Mouse (Mus musculus) erythroid progenitor cell, adult 5-6 weeks (primary cell): ENCODE results near the gene Prelid3b. TPM values are rescaled to one million over a fixed set of nuclear protein-coding genes. Genes with fewer than 3 reads are reported as not detected.

ENCODE experiments used
- ATAC-seq: replicated peaks from 2 replicates; pipeline ENCODE4 v1.8.0; 2016; ENCODE audit warnings: moderate number of reproducible peaks, mild to moderate bottlenecking, moderate TSS enrichment, inconsistent platforms; ENCODE audit not compliant: poor library complexity, low FRiP score, severe bottlenecking
- total RNA-seq, 2 experiments: library from RNA; stranded (forward) in 1 of 2; stranded (reverse) in 1 of 2; fragments of 150-400 nt in 1 of 2; fragments of 186-747, 209-891 nt in 1 of 2; gene quantifications; 2 replicates each; pipeline versions ENCODE4 v1.2.3 to v1.2.4; 2015 to 2017; ENCODE audit warnings: low replicate concordance in 2 of 2

Gene Prelid3b
- total RNA-seq (2015; ENCODE audit: low replicate concordance) (43.6 and 51.5 TPM in 2 replicates), total RNA-seq (2017; ENCODE audit: low replicate concordance) (86.8 and 131 TPM in 2 replicates)

DNA sequence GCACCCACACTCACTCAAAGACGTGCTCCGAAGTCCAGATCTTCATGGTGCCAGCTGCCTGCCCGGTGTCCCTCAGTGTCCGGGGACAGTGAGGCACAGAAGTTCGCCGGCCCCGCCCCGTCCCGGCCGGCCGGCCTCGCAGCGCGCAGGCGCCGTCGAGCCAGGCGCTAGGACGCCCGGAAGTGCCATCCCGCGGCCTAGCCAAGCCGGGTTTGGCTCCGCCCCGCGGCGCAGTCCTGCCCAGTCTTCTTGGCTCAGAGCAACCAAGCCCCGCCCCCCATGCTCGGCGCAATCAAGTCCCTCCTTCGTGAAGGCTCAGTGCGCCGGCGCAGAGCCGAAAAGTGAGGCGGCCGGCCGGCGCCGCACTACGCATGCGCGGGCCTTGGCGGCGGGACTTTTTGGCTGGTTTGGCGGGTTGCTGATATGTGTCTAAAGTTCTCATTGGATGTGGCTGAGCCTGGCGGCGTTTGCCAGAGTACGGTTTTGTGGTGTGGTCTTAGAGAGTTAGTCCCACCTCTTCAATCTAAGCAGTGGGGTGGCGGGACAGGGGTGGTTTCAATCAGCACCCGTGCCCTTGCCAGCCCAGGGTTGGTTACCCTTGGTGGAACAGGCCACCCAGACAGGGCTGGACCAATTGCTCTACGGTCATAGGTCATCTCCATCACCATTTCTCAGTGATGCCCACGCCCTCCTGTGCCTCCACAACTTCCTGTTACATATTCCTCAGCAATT is at the start of gene Prelid3b:
TSS of gene Prelid3b (minus strand) at position 264 of the 732 bp plus-strand sequence.
- peak; percentile 86 for ATAC-seq

DNA sequence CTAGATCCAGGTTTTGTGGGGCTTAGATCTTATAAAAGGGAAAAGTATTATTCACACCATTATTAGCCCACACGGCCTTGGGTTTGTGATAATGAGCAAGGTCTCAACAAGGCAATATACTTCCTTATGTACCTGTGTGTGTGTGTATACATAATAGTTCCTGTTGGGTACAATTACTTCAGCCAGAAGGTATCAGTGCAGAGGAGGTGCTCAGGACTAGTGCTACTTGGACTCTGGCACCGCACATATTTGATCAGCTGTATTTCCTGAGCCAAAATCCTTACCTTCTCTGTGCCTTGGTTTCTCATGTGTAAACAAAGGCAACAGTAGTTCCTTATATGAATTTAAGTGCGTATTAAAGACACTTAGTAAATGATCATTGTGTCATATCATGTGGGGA is 49.3 kb upstream of the Prelid3b start:
- no peak for ATAC-seq

DNA sequence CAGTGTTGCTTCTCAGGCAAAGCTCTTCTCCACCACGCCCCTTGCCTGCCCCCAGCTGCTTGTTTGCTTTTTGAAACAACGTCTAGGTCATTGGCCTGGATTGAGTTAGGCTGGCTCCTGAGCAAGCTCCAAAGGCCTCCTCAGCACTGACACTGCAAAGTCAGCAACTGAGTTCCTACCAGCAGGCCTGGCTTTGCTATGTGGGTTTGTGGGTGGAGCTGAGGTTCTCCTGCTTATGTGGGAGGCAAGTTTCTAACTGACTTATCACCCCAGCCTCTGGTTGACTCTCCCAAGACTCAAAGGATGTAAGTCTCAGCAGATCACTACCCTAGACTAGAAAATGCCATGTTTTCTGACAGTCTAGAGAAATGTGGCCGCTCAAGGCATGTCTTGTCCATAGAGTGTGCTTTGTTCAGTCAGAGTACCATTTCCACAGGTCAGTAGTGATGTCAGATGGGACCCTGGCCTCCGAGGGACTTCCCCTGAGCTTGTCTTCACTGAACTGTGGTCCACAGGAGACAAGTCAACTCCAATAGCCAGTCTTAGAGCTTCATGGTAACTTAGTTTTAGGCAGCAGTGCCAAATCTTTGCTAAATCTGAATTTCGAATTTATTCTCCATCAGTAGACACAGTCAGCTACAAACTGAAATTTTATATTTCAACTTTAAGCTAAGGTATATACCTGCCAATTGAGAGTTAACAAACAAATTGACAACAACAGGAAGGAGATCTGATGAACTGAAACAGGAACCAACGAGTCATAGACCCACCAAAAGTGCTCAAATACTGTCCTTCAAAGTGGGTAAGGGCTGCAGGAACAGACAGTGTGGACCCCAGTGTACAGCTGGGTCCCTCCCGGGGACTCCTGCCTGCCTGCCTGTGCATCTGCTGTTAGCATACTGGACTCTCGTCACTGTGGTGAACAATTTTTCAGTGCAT is 44.5 kb upstream of the Prelid3b start:
- ATAC-seq, result 0 out of 2 replicates have a peak, but pooled peaks have one; percentile 25

DNA sequence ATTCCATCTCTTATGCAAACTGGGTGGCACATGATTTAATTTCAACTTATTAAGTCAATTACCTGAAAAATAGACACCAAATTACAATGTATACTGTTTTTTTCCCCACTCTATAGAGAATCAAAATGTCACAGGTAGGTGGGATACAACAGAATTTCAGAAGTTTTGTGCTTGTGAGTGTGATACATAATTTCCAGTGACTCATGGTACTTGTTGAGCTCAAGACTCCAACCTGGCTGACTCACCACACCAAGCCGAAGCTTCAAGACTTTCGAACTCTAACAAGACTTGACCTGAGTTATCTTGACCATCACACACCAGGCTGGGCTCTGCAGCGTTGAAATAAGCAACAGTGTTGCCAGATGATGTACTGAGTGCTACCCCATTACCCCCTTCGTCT is 42.0 kb upstream of the Prelid3b start:
- no peak for ATAC-seq

DNA sequence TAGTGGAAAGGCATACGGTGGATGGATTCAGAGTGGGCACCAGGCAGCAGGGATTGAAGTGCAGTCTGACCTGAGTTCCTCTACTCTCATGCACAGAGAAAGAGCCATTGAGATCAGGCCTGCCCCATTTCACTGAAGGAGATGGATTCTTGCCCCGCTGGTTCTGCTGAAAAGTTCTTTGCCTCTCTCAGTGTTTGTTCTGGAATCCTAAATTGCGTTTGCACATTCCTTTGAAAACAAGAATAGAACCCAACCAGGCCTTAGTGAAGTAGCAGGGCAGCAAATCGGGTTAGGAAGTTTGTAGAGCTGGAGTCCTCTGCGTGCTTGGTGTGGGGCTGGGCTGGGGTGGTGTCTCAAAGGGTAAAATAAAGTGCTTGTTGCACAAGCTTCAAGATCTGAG is 40.9 kb upstream of the Prelid3b start:
- no peak for ATAC-seq

DNA sequence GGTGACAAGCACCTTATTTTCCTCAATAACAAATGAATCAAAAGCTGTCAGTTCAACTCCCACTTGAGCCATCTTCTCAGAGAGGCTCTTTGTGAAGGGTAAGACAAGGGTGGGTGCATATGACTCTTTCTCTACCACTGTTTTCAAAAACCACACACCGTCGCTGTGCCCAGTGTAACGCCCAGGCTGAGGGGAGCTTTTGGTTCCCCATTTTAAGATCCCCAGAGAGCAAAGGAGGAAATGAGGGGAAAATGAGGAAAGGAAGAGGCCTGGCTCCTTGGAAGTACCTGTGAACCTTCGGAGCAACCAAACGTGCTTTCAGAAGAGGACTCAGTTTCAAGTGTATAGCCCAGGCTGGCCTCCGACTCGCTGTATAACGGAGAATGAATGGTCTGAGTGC is 36.9 kb upstream of the Prelid3b start:
- no peak for ATAC-seq

DNA sequence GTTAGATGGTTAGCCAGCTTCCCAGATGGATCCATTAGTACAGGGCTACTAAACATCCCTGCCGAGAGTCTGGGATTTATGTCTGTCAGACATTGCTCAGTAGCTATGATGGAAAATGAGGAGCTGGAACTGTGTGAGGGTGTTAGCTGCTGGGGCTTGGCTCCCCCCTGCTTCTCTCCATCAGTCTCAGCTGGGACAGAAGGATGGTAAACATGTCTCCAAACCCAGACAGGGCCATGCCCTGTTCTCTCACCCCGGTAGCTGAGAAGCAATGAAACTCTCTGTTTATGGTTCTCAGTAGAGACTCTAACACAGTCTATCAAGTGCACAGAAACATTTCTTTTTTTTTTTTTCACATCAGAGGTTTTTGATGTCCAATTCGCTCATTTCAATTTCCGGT is 35.1 kb upstream of the Prelid3b start:
- ATAC-seq, result no peak

DNA sequence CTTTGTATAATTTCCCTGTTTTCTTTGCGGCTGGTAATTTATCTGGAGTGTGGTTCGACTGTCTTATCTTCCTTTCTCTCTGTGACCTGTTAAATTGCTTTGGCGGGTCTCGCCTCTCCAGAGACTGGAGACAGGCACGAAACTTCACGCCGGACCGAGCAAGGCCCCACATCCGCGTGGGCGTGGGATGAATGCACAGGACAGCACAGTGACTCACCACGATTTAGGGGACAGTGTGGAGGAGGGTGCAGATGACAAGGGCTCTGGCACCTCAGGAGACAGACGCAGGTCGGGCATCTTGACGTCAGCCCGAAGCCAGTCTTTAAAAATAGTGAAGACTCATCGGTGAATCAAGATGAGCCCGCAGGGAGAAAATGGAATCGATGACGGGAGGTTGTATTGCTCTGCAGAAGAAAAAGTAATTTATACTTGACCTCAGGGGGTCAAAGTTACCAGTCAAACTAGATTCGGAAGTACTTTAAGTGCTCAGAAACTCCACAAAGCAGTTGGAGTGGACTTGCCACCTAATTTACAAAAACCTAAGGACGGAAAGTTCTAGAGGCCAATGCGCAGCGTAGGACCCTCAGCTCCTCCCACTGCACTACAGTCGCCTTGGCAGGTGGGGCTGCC is 30.1 kb upstream of the Prelid3b start:
- no peak for ATAC-seq

DNA sequence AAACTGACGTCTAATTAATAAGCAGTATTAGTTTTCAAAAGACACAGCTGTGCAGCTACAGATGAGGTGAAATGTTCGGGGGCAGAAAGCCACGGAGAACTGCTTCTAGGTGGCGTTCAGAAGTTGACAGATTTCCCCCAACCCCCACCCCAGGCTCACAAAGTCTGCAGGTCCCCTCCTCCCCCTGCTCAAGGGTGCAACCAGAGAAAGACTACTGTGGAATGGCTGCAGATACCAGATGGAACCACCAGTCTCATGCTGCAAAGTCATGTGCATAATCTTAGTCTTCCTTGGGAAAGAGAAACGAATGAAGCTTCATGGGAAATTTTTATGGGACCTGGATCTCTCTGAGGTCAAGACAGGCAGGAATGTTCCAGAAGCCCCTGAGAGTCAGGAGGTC is 29.4 kb upstream of the Prelid3b start:
- no peak for ATAC-seq

DNA sequence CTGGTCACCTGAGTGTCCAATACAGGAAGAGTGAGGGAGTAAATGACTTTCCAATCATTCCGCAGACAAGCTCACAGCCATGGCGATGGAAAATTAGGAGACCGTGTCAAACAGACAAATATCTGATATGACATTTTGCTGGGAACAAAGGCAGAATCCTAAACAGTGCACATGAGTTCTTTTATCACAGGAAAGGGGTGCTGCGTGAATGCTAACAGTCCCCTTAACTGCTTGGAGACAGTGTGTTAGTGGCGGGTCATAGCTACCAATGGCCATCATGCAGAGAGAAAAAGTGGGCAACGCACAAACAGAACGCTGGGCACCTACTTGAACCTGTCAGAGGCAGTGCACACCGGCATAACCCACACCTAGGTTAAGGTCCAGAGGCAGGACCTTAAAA is 28.6 kb upstream of the Prelid3b start:
- no peak for ATAC-seq

DNA sequence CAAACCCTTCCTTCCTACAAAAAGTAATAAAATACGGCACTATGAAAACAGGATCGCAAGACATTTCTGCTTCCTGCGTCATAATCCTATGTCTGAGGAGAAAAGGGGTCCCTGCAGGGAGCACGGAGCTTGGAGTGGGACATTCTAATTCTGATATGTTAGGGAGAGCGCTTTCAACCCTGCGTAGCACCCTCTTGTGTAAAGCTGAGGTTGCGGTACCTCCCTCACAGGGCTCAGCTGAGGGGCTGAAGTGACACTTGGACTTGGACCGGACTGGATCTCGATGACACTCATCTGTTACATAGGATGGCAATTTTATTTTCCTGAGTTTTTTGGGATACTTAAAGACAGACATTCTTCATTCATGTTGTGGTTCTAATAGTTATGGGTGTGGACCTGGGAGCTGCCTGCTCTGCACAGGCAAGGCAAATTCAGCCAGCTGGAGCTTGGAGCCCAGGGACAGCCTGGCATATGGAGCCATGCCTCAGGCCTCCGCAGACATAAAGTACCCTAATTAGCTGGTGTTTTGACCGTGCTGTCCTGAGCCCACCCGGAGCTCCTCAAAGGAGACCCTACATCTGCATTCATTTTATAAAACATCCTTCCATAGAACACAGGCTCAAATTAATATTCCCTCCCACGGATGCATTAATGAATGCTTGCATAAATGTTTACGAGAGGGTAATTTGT is 28.1 kb upstream of the Prelid3b start:
- no peak for ATAC-seq

DNA sequence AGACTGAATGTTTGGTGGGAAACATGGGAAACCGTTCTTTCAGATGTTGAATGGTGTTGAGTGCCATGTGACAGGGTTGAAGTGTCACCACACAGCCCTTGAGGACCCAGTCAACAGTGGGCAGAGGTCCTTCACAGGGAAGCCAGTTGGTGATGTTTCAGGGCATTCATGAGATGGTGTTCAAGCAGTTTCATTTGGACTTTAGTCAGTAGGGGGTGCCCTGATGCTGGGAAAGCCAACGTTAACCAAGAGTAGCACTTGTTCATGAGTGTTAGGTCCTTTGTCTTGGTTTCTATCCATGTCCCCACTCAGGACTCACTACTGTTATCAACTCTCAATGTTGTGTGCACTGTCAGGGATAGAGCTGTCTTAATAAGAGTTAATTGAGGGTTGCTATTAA is 20.0 kb upstream of the Prelid3b start:
- no peak for ATAC-seq

DNA sequence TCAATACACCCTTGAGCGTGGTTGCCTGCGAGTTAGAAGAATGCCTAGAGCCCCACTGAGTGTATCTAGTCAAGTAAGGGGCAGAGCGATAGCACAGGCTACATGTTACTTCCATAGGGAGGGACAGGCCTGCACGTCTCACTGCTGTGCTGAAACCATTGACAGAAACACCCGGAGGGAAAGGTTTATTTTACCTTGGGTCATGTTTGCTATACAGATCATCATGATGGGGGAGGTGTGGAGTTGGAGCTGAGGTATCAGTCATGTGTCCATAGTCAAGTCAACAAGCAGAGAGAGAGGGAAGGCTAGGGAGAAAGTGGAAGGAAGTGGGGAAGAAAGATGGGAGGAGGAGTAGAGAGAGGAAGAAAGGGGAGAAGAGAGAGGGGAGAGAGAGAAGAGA is 14.1 kb upstream of the Prelid3b start:
- no peak for ATAC-seq

DNA sequence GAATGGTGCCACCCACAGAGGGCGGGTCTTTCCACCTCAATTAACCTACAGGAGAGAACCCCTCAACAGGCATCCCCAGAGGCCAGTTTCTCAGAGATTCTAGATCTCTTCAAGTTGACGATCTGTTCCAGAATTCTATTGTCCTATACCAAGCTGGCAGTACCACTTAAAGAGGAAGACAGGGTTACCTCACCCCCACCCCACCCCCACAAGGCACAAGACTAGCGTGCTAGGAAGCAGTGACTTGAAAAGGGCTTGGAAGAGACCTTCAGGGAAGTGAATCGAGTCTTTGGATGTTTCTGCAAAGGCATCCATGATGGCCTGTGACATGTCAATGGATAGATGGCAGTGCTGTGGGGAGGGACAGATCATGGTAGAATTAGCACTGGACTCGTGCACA is 5.9 kb upstream of the Prelid3b start:
- ATAC-seq, result no peak

DNA sequence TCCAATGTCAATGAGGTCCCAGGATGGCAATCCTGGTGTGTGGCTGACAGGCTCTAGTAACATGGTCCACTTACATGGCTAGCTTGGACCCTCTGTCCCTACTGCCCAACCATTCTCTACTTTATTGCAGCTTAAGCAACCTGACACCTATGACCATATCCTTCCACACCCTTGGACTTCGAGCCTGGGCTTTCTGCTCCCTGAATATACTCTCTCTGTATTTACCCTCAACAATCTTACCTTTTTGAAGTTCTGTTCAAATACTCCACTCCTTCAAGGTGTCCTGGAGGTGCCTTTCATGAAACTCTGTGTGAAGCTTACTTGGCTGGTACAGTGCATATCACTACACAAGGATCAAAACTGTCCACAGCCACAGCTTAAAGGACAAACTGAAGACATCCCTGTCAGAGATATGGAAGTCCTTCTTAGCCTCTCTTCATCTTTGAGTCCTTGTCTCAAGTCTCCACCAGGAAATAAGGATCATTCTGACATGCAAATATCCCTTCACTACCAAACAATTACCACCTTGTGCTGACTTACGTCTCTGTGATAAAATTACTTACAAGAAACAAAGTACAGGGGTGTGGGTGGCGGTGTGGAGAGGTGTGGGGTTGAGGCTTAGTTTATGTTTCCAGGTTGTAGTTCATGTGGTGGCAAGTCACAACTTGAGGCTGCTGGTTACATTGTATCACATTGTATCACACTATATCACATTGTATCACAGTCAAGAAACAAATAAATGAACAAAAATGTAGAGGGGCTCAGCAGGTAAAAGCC is 4.8 kb upstream of the Prelid3b start:
- no peak for ATAC-seq

DNA sequence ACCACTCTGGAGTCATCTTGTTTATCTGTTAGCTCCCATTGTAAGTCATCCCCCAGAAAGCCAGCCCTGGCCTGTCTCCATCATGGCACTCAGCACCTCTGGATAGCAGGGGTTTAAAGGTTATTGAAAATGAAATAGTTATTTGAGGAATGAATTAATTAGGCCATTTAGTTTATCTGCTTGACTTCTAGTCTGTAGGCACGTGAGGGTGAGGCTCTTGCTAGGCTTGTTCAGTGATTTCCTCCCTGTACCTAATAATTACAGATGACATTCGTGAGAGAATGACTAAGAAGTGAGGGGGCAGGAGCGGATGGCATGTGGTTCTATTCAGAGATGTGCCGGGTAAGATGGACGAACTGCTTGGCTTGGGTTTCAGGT is 658 bp upstream of the Prelid3b start:
- no peak; the same call in 1 of the 2 replicates for ATAC-seq

DNA sequence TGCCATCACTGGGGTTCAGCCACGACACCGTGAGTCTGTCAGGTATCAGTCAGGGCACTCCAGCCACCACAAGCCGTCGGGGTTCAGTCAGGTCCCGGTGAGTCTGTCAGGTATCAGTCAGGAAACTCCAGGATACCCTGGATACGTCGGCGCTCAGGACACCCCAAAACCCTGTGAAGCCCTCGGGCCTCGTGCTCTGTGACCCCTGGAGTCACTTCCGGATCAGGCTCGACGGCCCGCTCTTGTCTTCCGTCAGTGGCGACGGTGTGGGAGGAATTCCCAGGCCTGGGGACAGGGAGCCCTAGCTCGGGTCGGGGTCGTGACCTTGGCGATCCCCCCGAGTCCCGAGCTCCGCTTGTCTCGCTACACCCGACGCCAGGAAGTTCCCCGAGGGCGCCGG is 474 bp downstream of the Prelid3b start:
- ATAC-seq, result peak; percentile 28

DNA sequence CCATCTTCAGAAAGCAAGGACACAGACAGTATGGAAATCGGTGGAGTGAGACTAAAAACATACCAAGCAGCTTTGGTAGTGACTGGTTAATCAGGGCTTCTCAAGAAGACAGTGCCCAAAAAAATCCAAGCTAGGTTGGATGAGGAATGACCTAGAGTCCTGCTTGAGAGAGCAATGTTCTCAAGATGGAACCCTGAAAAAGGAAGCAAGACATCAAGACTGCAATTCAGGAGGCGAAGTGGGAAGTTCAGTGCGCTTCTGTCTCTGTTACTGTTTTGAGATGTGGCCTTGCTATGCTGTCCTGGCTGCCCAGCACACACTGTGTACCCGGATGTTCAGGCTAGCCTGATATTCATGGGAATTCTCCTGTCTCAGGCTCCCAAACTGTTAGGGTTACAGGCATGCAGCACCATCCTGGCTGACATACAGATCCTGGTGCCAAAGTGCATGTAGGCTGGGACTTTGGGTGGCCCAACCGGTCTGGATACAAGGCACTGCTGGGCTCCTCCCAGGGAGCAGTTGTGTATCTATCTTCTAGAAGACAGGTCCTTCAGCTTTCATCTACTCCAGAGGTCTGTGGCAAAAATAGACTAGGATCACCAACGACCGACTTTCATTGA is 2.0 kb downstream of the Prelid3b start:
- ATAC-seq, result no peak

DNA sequence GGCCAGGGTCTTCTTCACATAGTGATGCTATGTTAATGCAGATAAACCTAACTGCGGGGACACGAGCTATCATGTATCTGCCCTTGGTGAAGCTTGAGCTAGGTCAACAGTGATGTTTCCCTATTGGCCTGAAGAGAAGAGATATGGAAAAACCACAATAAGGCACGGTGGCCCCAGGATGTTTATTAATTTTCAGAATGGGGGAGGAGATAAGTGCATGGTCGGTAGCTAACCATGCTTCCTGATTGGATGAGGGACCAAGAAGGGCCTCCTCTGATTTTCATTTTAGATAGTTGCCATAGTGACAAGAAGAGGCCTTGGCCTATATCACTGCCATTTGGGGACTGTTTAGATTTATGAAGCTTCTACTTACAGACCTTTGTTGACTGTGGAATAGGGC is 2.5 kb downstream of the Prelid3b start:
- no peak for ATAC-seq
